Mouse (Mus musculus) embryonic facial prominence, embryonic 11.5 days (tissue): ENCODE results near the gene Csn1s1. TPM values are rescaled to one million over a fixed set of nuclear protein-coding genes. Genes with fewer than 3 reads are reported as not detected.
A peak's percentile ranks its signal among the peaks of the same experiment; 100 is the strongest.

ENCODE experiments used
- ATAC-seq: fragments of 200-750 bp; cut with Nextera tagmentation; replicated peaks from 2 replicates; pipeline ENCODE4 v1.8.0; 2017; ENCODE audit warnings: low read depth; ENCODE audit not compliant: insufficient number of reproducible peaks, low FRiP score, low TSS enrichment
- DNase-seq: peaks from one replicate; pipeline ENCODE4 v3.0.0-alpha.2; 2015; ENCODE audit warnings: low spot score
- H3K27ac ChIP-seq: fragments of 300-500 bp; sonication (generic); replicated peaks from 2 replicates; pipeline ENCODE4 v1.5.1; 2014; ENCODE audit warnings: mild to moderate bottlenecking, low read depth, low read length, control low read depth
- H3K27me3 ChIP-seq: fragments of 300-500 bp; sonication (generic); 2 replicates; pipeline ENCODE4 v1.6.1; 2014; ENCODE audit warnings: mild to moderate bottlenecking, low read length, moderate library complexity, mixed read lengths; ENCODE audit not compliant: control insufficient read depth, insufficient read depth
- H3K36me3 ChIP-seq: fragments of 300-500 bp; sonication (generic); replicated peaks from 2 replicates; pipeline ENCODE4 v1.6.1; 2014; ENCODE audit warnings: low read depth, mild to moderate bottlenecking, low read length, moderate library complexity, mixed read lengths; ENCODE audit not compliant: control insufficient read depth, insufficient read depth
- H3K4me1 ChIP-seq: fragments of 300-500 bp; sonication (generic); 2 replicates; pipeline ENCODE4 v1.6.1; 2014; ENCODE audit warnings: low read length, mixed read lengths; ENCODE audit not compliant: control insufficient read depth, insufficient read depth
- H3K4me2 ChIP-seq: fragments of 300-500 bp; sonication (generic); 2 replicates; pipeline ENCODE4 v1.6.1; 2014; ENCODE audit warnings: low read depth, mild to moderate bottlenecking, control low read depth, low read length, moderate library complexity
- H3K4me3 ChIP-seq: fragments of 300-500 bp; sonication (generic); 2 replicates; pipeline ENCODE4 v1.5.1; 2014; ENCODE audit warnings: low read depth, low read length, control low read depth
- H3K9ac ChIP-seq: fragments of 300-500 bp; sonication (generic); replicated peaks from 2 replicates; pipeline ENCODE4 v1.6.1; 2014; ENCODE audit warnings: mild to moderate bottlenecking, control low read depth, low read length
- H3K9me3 ChIP-seq: fragments of 300-500 bp; sonication (generic); replicated peaks from 2 replicates; pipeline ENCODE4 v1.6.1; 2016; ENCODE audit warnings: mild to moderate bottlenecking, low read length, inconsistent platforms, mixed read lengths; ENCODE audit not compliant: control insufficient read depth
- WGBS: fragments of 180-500 bp; shearing (Covaris S2); extraction: QIAGEN DNeasy Blood & Tissue Kit; methylation state at CpG from one replicate; pipeline ENCODE4 v1.1.7; 2014; 5-methylcytosine and 5-hydroxymethylcytosine counted together
- polyA plus RNA-seq: library from polyadenylated mRNA; unstranded; fragments of >200 nt; fragmentation: Nextera tagmentation; extraction: Ambion mirVana; gene quantifications from 2 replicates; pipeline ENCODE4 v1.2.1, GENCODE M21; 2014

Csn1s1 gene
- polyA plus RNA-seq: not detected in 2 replicates

GRCm38 (mm10) chr5:87665908-87666307 lies at the start of gene Csn1s1:
Gene Csn1s1, plus strand, starts transcription at chr5:87666208.
- Histone ChIP-seq H3K9ac (no peak within 1 kb of the TSS), H3K9me3 (no peaks in the 10 kb centered on the region), H3K27me3 (no peaks in the 10 kb centered on the region), H3K27ac (no peak within 1 kb of the TSS), H3K4me2 (no peak within 1 kb of the TSS), H3K4me3 (no peak within 1 kb of the TSS), H3K4me1 (no peaks in the 10 kb centered on the region), H3K36me3 (no peaks in the 10 kb centered on the region)
- DNase-seq: no peak
- ATAC-seq: no peak

GRCm38 (mm10) chr5:87622681-87623080 lies 43.3 kb upstream of the Csn1s1 start:
- Histone ChIP-seq H3K4me2 (no peak overlapping the region), H3K4me3 (no peak overlapping the region), H3K27ac (no peak overlapping the region), H3K4me1 (no peaks in the 10 kb centered on the region), H3K36me3 (no peaks in the 10 kb centered on the region), H3K9me3 (no peaks in the 10 kb centered on the region), H3K27me3 (no peaks in the 10 kb centered on the region), H3K9ac (no peak overlapping the region)
- ATAC-seq (no peak), DNase-seq (no peak)

- DNase-seq: peak; percentile 14
Measured at GRCm38 (mm10) chr5:87642787-87643186, 23.2 kb upstream of the Csn1s1 start.

GRCm38 (mm10) chr5:87699530-87699929 lies 33.5 kb downstream of the Csn1s1 start, which contains the start of gene Csn2:
Gene Csn2, minus strand, starts transcription at chr5:87699630.
- WGBS: 73% methylated on average over 3 of the region's 3 CpGs
- ATAC-seq (no peak), DNase-seq (no peak)
- no peak within 1 kb of the TSS for H3K27ac ChIP-seq
- no peaks in the 10 kb centered on the region for H3K4me1 ChIP-seq
- H3K4me3 ChIP-seq: no peak within 1 kb of the TSS
- H3K4me2 ChIP-seq: no peak within 1 kb of the TSS
- no peaks in the 10 kb centered on the region for H3K36me3 ChIP-seq
- no peak within 1 kb of the TSS for H3K9ac ChIP-seq
- no peaks in the 10 kb centered on the region for H3K9me3 ChIP-seq
- no peaks in the 10 kb centered on the region for H3K27me3 ChIP-seq

More at GRCm38 (mm10) chr5:87642787-87643186, 23.2 kb upstream of the Csn1s1 start:
- no peaks in the 10 kb centered on the region for H3K27me3 ChIP-seq
- no peaks in the 10 kb centered on the region for H3K4me1 ChIP-seq
- no peak overlapping the region for H3K4me3 ChIP-seq
- H3K9me3 ChIP-seq: no peaks in the 10 kb centered on the region
- no peaks in the 10 kb centered on the region for H3K36me3 ChIP-seq
- no peak overlapping the region for H3K4me2 ChIP-seq
- no peak for ATAC-seq
- H3K27ac ChIP-seq: no peak overlapping the region
- H3K9ac ChIP-seq: no peak overlapping the region

- 67% methylated on average over 1 of the region's 1 CpGs for WGBS
- Histone ChIP-seq H3K4me1 (no peaks in the 10 kb centered on the region), H3K9ac (no peak overlapping the region), H3K9me3 (no peaks in the 10 kb centered on the region), H3K4me3 (no peak overlapping the region), H3K36me3 (no peaks in the 10 kb centered on the region), H3K27ac (no peak overlapping the region), H3K4me2 (no peak overlapping the region), H3K27me3 (no peaks in the 10 kb centered on the region)
- DNase-seq (no peak), ATAC-seq (no peak)
Measured at GRCm38 (mm10) chr5:87705891-87706290, 39.9 kb downstream of the Csn1s1 start.

Other genes starting within 250 kb of the Csn1s1 start
- gene Ugt2b38, start 242.0 kb upstream of the Csn1s1 start, polyA plus RNA-seq: not detected in 2 replicates
- gene Ugt2a2, start 183.9 kb upstream of the Csn1s1 start, polyA plus RNA-seq: not detected in 2 replicates
- gene Gm43638, start 179.4 kb upstream of the Csn1s1 start, polyA plus RNA-seq: not detected in 2 replicates
- 0.70 and 1.6 TPM in 2 replicates for gene Ugt2a1, start 175.3 kb upstream of the Csn1s1 start, polyA plus RNA-seq
- gene Sult1b1, start 128.0 kb upstream of the Csn1s1 start, polyA plus RNA-seq: 0.29 TPM in 1 of 2 replicates, not detected in the other
- gene Sult1d1, start 97.2 kb upstream of the Csn1s1 start, polyA plus RNA-seq: not detected in 2 replicates
- 2.3 and 5.8 TPM in 2 replicates for gene Sult1e1, start 74.6 kb upstream of the Csn1s1 start, polyA plus RNA-seq
- not detected in 2 replicates for gene Csn2, start 33.4 kb downstream of the Csn1s1 start, polyA plus RNA-seq
- not detected in 2 replicates for gene Csn1s2a, start 108.4 kb downstream of the Csn1s1 start, polyA plus RNA-seq
- gene Csn1s2b, start 141.9 kb downstream of the Csn1s1 start, polyA plus RNA-seq: not detected in 2 replicates
- gene Prr27, start 159.5 kb downstream of the Csn1s1 start, polyA plus RNA-seq: not detected in 2 replicates
- gene Odam, start 218.8 kb downstream of the Csn1s1 start, polyA plus RNA-seq: not detected in 2 replicates